Mouse (Mus musculus) heart, postnatal 0 days (tissue): Measurements from ENCODE around the gene Slit1. TPM values are rescaled to one million over a fixed set of nuclear protein-coding genes. Genes with fewer than 3 reads are reported as not detected.
A peak's percentile ranks its signal among the peaks of the same experiment; 100 is the strongest.

Source experiments
- ATAC-seq: fragments of 200-750 bp; cut with Nextera tagmentation; 2 replicates; pipeline ENCODE4 v1.8.0; 2017; ENCODE audit warnings: low read depth, moderate number of reproducible peaks, moderate library complexity; ENCODE audit not compliant: insufficient read depth
- DNase-seq: peaks from one replicate; pipeline ENCODE4 v3.0.0-alpha.2; 2016; ENCODE audit warnings: low spot score
- H3K27ac ChIP-seq: fragments of 300-500 bp; sonication (generic); 2 replicates; pipeline ENCODE4 v1.5.1; 2014; ENCODE audit warnings: low read depth, mild to moderate bottlenecking
- H3K27me3 ChIP-seq: fragments of 300-500 bp; sonication (generic); 2 replicates; pipeline ENCODE4 v1.6.1; 2014; ENCODE audit warnings: low read length, mixed read lengths; ENCODE audit not compliant: control insufficient read depth, insufficient read depth
- H3K36me3 ChIP-seq: fragments of 300-500 bp; sonication (generic); replicated peaks from 2 replicates; pipeline ENCODE4 v1.6.1; 2014; ENCODE audit warnings: low read length, mixed read lengths; ENCODE audit not compliant: control insufficient read depth, insufficient read depth
- H3K4me1 ChIP-seq: fragments of 300-500 bp; sonication (generic); 2 replicates; pipeline ENCODE4 v1.6.1; 2014; ENCODE audit warnings: antibody characterized with exemption; ENCODE audit not compliant: control insufficient read depth, insufficient read depth
- H3K4me2 ChIP-seq: fragments of 300-500 bp; sonication (generic); 2 replicates; pipeline ENCODE4 v1.6.1; 2014; ENCODE audit warnings: low read depth, mild to moderate bottlenecking, low read length, moderate library complexity
- H3K4me3 ChIP-seq: fragments of 300-500 bp; sonication (generic); 2 replicates; pipeline ENCODE4 v1.5.1; 2014; ENCODE audit warnings: low read depth, low read length
- H3K9ac ChIP-seq: fragments of 300-500 bp; sonication (generic); replicated peaks from 2 replicates; pipeline ENCODE4 v1.6.1; 2014; ENCODE audit warnings: low read depth, low read length, mixed read lengths
- H3K9me3 ChIP-seq: fragments of 300-500 bp; sonication (generic); replicated peaks from 2 replicates; pipeline ENCODE4 v1.6.1; 2016; ENCODE audit warnings: low read length; ENCODE audit not compliant: control insufficient read depth
- CTCF ChIP-seq: IDR thresholded peaks from 2 replicates; pipeline ENCODE4 v1.5.1; 2016; ENCODE audit warnings: antibody characterized with exemption, control low read depth, low read depth
- EP300 ChIP-seq: IDR thresholded peaks from 2 replicates; pipeline ENCODE4 v1.6.1; 2016; ENCODE audit warnings: antibody characterized with exemption, low read depth
- WGBS: fragments of 180-500 bp; shearing (Covaris S2); extraction: QIAGEN DNeasy Blood & Tissue Kit; methylation state at CpG from one replicate; pipeline ENCODE4 v1.1.7; 2014; 5-methylcytosine and 5-hydroxymethylcytosine counted together
- polyA plus RNA-seq: library from polyadenylated mRNA; unstranded; fragments of >200 nt; fragmentation: Nextera tagmentation; extraction: Ambion mirVana; gene quantifications from 2 replicates; pipeline ENCODE4 v1.2.1, GENCODE M21; 2015
- total RNA-seq: library from RNA; depleted of rRNA; stranded (reverse); fragments of >200 nt; gene quantifications from 2 replicates; pipeline ENCODE4 v1.2.3, GENCODE M21; 2014; ENCODE audit warnings: low replicate concordance

The Slit1 gene
- total and polyA plus RNA-seq, 2 experiments from 2014 or later = 0.61 TPM; not detected in 1

DNA sequence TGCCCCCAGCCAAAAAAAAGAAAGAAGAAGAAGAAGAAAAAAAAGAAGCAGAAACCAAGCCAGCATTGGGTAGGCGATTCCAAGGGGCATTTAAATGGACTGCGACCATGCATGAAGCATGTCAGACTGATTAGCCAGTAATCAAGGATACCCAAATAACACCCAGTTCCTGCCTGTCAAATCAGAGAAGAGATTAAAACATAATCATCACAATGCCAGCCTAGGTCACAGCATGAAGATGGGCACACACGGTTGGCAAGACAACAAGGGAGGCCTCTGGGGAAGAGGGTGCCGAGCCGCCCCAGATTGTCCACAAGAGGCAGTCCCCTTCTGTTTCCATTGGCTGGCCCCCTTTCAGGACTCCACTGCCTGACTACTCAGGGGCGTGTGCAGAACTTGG, 108.5 kb downstream of the Slit1 start:
- 69% methylated on average over 6 of the region's 6 CpGs for WGBS
- no peaks in the 10 kb centered on the region for H3K4me1 ChIP-seq
- no peak overlapping the region for H3K27ac ChIP-seq
- H3K9ac ChIP-seq = no peak overlapping the region
- H3K27me3 ChIP-seq = no peaks in the 10 kb centered on the region
- H3K36me3 ChIP-seq = no peaks in the 10 kb centered on the region
- no peak overlapping the region for H3K4me2 ChIP-seq
- no peak for DNase-seq
- no peaks in the 10 kb centered on the region for H3K9me3 ChIP-seq
- H3K4me3 ChIP-seq = no peak overlapping the region
- ATAC-seq = no peak
- TF ChIP-seq EP300 = no peak
- TF ChIP-seq CTCF = no peak

DNA sequence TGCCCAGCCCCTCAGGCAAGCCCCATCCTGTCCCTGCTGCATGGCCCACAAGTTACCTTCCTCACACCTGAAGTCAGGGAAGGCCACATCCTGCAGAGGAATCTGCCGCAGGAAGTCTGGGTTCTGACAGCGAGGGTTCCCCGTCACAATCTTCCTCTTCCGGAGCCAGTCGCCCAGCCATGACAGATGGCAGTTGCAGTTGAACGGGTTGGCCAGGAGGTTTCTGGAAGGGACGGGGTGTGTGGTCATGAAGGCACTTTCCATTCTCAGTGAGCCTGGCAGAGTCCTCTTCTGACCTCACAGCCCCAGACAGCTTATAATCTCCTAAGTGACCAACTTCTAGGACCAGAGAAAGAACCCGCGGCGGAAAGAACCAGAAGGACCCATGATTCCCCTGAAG, 109.4 kb downstream of the Slit1 start:
- ATAC-seq (no peak), DNase-seq (no peak)
- H3K4me1 ChIP-seq = no peaks in the 10 kb centered on the region
- H3K36me3 ChIP-seq = no peaks in the 10 kb centered on the region
- no peaks in the 10 kb centered on the region for H3K27me3 ChIP-seq
- no peak overlapping the region for H3K4me3 ChIP-seq
- H3K9ac ChIP-seq = no peak overlapping the region
- H3K27ac ChIP-seq = no peak overlapping the region
- H3K4me2 ChIP-seq = no peak overlapping the region
- WGBS = 78% methylated on average over 10 of the region's 10 CpGs
- TF ChIP-seq CTCF = no peak
- no peak for TF ChIP-seq EP300
- no peaks in the 10 kb centered on the region for H3K9me3 ChIP-seq

DNA sequence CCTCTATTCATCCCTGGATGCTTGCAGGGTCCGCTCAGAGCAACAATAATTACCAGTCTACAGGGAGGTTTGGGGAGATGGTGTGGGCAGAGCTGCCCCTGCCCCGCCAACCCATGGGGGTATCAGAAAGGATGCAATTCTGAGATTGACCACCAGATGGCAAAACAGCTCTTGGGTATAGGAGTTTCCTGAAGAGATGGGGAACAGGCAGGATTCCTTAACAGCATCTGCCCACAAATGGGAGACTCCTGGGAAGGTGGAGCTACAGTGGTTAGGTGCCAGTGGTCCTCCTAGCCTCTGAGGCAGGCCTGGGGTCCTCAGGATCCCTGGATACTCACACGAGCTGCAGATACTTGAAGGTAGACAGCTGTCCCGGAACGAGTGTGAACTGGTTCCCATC, 113.9 kb downstream of the Slit1 start:
- H3K4me3 ChIP-seq = no peak overlapping the region
- H3K4me1 ChIP-seq = no peaks in the 10 kb centered on the region
- WGBS = 35% methylated on average over 5 of the region's 5 CpGs
- no peak overlapping the region for H3K27ac ChIP-seq
- no peak for TF ChIP-seq EP300
- TF ChIP-seq CTCF = peak; percentile 76
- ATAC-seq = 0 out of 2 replicates have a peak, but pooled peaks have one; percentile 30
- no peaks in the 10 kb centered on the region for H3K36me3 ChIP-seq
- H3K4me2 ChIP-seq = no peak overlapping the region
- no peaks in the 10 kb centered on the region for H3K27me3 ChIP-seq
- H3K9ac ChIP-seq = no peak overlapping the region
- no peaks in the 10 kb centered on the region; the same call in 1 of the 2 replicates for H3K9me3 ChIP-seq
- DNase-seq = peak; percentile 55

DNA sequence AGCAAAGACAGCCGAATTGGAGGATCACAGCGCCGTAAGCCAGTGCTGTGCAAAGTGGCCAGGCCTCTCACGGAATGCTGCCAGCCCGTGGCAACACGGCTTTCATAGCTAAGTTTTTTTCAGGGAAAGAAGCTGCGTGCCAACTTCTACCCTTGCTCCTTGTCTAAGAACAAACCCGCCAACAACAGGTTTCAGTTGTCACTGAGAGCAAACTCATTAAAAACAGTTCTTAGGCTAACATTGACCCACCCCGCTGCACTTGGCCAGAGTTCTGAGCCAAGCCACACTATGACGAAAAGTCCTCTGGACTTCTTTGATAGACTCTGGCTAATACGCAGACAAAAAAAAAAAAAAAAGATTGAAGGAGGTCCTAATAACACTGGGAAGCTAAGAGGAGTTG, 114.5 kb downstream of the Slit1 start:
- no peaks in the 10 kb centered on the region; the same call in 1 of the 2 replicates for H3K9me3 ChIP-seq
- DNase-seq (no peak), ATAC-seq (no peak)
- H3K4me2 ChIP-seq = no peak overlapping the region
- TF ChIP-seq CTCF (no peak), EP300 (no peak)
- no peak overlapping the region for H3K4me3 ChIP-seq
- no peaks in the 10 kb centered on the region for H3K4me1 ChIP-seq
- no peaks in the 10 kb centered on the region for H3K36me3 ChIP-seq
- H3K9ac ChIP-seq = no peak overlapping the region
- H3K27ac ChIP-seq = no peak overlapping the region
- WGBS = 79% methylated on average over 11 of the region's 11 CpGs
- H3K27me3 ChIP-seq = no peaks in the 10 kb centered on the region

DNA sequence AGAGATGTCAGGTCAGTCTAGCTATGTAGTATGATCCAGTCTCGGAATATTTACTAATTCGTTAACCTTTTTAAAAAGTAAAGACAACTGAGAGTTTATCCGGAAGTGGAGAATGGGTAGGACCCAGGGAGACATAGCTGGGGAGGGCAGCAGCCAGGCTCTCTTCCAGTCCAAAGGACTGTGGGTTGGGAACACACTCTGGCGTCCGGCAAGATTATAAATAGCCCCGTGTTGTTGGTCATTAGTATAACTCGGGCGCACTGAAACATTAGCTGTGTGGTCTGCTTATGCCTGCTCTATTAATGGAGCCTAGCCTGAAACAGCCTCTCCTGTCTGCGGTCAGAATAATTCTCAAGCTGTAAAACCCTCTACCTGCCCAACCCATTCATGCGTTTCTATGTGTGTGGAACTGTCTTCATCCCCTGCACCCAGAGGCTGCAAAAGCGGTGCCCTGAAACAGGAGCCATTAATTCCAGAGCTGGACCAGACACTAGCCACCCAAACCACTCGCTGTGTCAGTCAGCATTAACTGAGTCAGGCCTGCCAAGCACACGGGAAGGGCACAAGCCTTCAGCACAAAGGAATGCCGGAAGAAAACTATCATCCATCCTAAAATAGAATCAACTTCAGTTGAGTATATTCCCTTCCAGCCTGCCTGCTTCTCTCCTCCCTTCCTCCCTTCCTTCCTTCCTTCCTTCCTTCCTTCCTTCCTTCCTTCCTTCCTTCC, 122.9 kb downstream of the Slit1 start:
- H3K4me2 ChIP-seq = no peak overlapping the region
- no peaks in the 10 kb centered on the region for H3K27me3 ChIP-seq
- no peak overlapping the region for H3K4me3 ChIP-seq
- H3K4me1 ChIP-seq = peaks cover 11% of the 10 kb centered on the region
- no peaks in the 10 kb centered on the region for H3K36me3 ChIP-seq
- no peak overlapping the region for H3K9ac ChIP-seq
- DNase-seq (peak; percentile 43), ATAC-seq (peak; percentile 62)
- WGBS = 41% methylated on average over 14 of the region's 14 CpGs
- H3K9me3 ChIP-seq = no peaks in the 10 kb centered on the region; the same call in 1 of the 2 replicates
- peak overlapping the region; percentile 67 for H3K27ac ChIP-seq
- TF ChIP-seq CTCF = no peak
- TF ChIP-seq EP300 = no peak
